Mouse (Mus musculus) neural tube, embryonic 11.5 days (tissue): Measurements from ENCODE around the gene Elp6. TPM values are rescaled to one million over a fixed set of nuclear protein-coding genes. Genes with fewer than 3 reads are reported as not detected.

Experiments used
- ATAC-seq: fragments of 200-750 bp; cut with Nextera tagmentation; 2 replicates; pipeline ENCODE4 v1.8.0; 2017; ENCODE audit warnings: moderate number of reproducible peaks, mild to moderate bottlenecking, moderate TSS enrichment, moderate library complexity; ENCODE audit not compliant: insufficient read depth, low FRiP score, low TSS enrichment
- DNase-seq: peaks from one replicate; pipeline ENCODE4 v3.0.0-alpha.2; 2015; ENCODE audit warnings: low spot score
- H3K27ac ChIP-seq: fragments of 300-500 bp; sonication (generic); 2 replicates; pipeline ENCODE4 v1.5.1; 2014; ENCODE audit warnings: low read depth, mild to moderate bottlenecking, low read length
- H3K27me3 ChIP-seq: fragments of 300-500 bp; sonication (generic); 2 replicates; pipeline ENCODE4 v1.6.1; 2014; ENCODE audit warnings: mild to moderate bottlenecking, low read length, mixed read lengths; ENCODE audit not compliant: control insufficient read depth, insufficient read depth
- H3K36me3 ChIP-seq: fragments of 300-500 bp; sonication (generic); 2 replicates; pipeline ENCODE4 v1.6.1; 2014; ENCODE audit warnings: mild to moderate bottlenecking, low read length, moderate library complexity, mixed read lengths; ENCODE audit not compliant: control insufficient read depth, insufficient read depth
- H3K4me1 ChIP-seq: fragments of 300-500 bp; sonication (generic); 2 replicates; pipeline ENCODE4 v1.6.1; 2014; ENCODE audit warnings: low read length, mixed read lengths; ENCODE audit not compliant: control insufficient read depth, insufficient read depth
- H3K4me2 ChIP-seq: fragments of 300-500 bp; sonication (generic); 2 replicates; pipeline ENCODE4 v1.6.1; 2014; ENCODE audit warnings: low read depth, mild to moderate bottlenecking, moderate library complexity
- H3K4me3 ChIP-seq: fragments of 300-500 bp; sonication (generic); 2 replicates; pipeline ENCODE4 v1.5.1; 2014; ENCODE audit warnings: low read depth, low read length
- H3K9ac ChIP-seq: fragments of 300-500 bp; sonication (generic); 2 replicates; pipeline ENCODE4 v1.6.1; 2014; ENCODE audit warnings: mild to moderate bottlenecking, low read length
- H3K9me3 ChIP-seq: fragments of 300-500 bp; sonication (generic); 2 replicates; pipeline ENCODE4 v1.6.1; 2016; ENCODE audit warnings: low read length; ENCODE audit not compliant: control insufficient read depth
- WGBS: fragments of 180-500 bp; shearing (Covaris S2); extraction: QIAGEN DNeasy Blood & Tissue Kit; methylation state at CpG from one replicate; pipeline ENCODE4 v1.1.7; 2014; 5-methylcytosine and 5-hydroxymethylcytosine counted together
- polyA plus RNA-seq: library from polyadenylated mRNA; unstranded; fragments of >200 nt; fragmentation: Nextera tagmentation; extraction: Ambion mirVana; gene quantifications from 2 replicates; pipeline ENCODE4 v1.2.1, GENCODE M21; 2014

Gene Elp6
- polyA plus RNA-seq, 1 experiment from 2014 or later: 39.0 TPM

- no peak overlapping the region for H3K9ac ChIP-seq
- H3K4me2 ChIP-seq: no peak overlapping the region
- ATAC-seq (no peak), DNase-seq (no peak)
- no peaks in the 10 kb centered on the region for H3K36me3 ChIP-seq
- H3K4me1 ChIP-seq: no peaks in the 10 kb centered on the region
- WGBS: 72% methylated on average over 5 of the region's 5 CpGs
- H3K27ac ChIP-seq: no peak overlapping the region
- H3K27me3 ChIP-seq: no peaks in the 10 kb centered on the region
- no peak overlapping the region for H3K4me3 ChIP-seq
- no peaks in the 10 kb centered on the region for H3K9me3 ChIP-seq
These were observed 29.1 kb upstream of the Elp6 start for GRCm38 (mm10) chr9:110275882-110276281.

GRCm38 (mm10) chr9:110277431-110277881 is 27.5 kb upstream of the Elp6 start:
- Histone ChIP-seq H3K4me1 (no peaks in the 10 kb centered on the region), H3K36me3 (no peaks in the 10 kb centered on the region), H3K27ac (no peak overlapping the region), H3K9ac (no peak overlapping the region), H3K4me3 (no peak overlapping the region), H3K9me3 (no peaks in the 10 kb centered on the region), H3K27me3 (no peaks in the 10 kb centered on the region), H3K4me2 (no peak overlapping the region)
- 63% methylated on average over 8 of the region's 8 CpGs for WGBS
- DNase-seq (no peak), ATAC-seq (no peak)

GRCm38 (mm10) chr9:110284075-110284697 is 20.8 kb upstream of the Elp6 start:
- no peak for ATAC-seq
- no peaks in the 10 kb centered on the region for H3K4me1 ChIP-seq
- no peak overlapping the region for H3K4me3 ChIP-seq
- H3K4me2 ChIP-seq: no peak overlapping the region
- H3K36me3 ChIP-seq: no peaks in the 10 kb centered on the region
- 96% methylated on average over 8 of the region's 10 CpGs for WGBS
- H3K27me3 ChIP-seq: no peaks in the 10 kb centered on the region
- H3K9me3 ChIP-seq: no peaks in the 10 kb centered on the region
- no peak overlapping the region for H3K27ac ChIP-seq
- no peak overlapping the region for H3K9ac ChIP-seq
- no peak for DNase-seq

GRCm38 (mm10) chr9:110287321-110287924 is 17.6 kb upstream of the Elp6 start:
- no peaks in the 10 kb centered on the region for H3K27me3 ChIP-seq
- H3K9me3 ChIP-seq: no peaks in the 10 kb centered on the region
- H3K4me2 ChIP-seq: no peak overlapping the region
- no peak overlapping the region for H3K4me3 ChIP-seq
- no peaks in the 10 kb centered on the region for H3K4me1 ChIP-seq
- DNase-seq (no peak), ATAC-seq (no peak)
- no peak overlapping the region for H3K27ac ChIP-seq
- WGBS: 77% methylated on average over 7 of the region's 7 CpGs
- H3K36me3 ChIP-seq: no peaks in the 10 kb centered on the region
- H3K9ac ChIP-seq: no peak overlapping the region

GRCm38 (mm10) chr9:110293254-110293718 is 11.7 kb upstream of the Elp6 start:
- Histone ChIP-seq H3K27ac (no peak overlapping the region), H3K27me3 (no peaks in the 10 kb centered on the region), H3K9ac (no peak overlapping the region), H3K4me3 (no peak overlapping the region), H3K4me2 (no peak overlapping the region), H3K9me3 (no peaks in the 10 kb centered on the region), H3K36me3 (no peaks in the 10 kb centered on the region), H3K4me1 (no peaks in the 10 kb centered on the region)
- no peak for DNase-seq
- ATAC-seq: no peak
- 60% methylated on average over 12 of the region's 12 CpGs for WGBS

GRCm38 (mm10) chr9:110293873-110294415 is 11.0 kb upstream of the Elp6 start:
- H3K4me2 ChIP-seq: no peak overlapping the region
- WGBS: 85% methylated on average over 13 of the region's 13 CpGs
- no peaks in the 10 kb centered on the region for H3K9me3 ChIP-seq
- H3K36me3 ChIP-seq: no peaks in the 10 kb centered on the region
- DNase-seq: no peak
- H3K27ac ChIP-seq: no peak overlapping the region
- H3K9ac ChIP-seq: no peak overlapping the region
- no peak overlapping the region for H3K4me3 ChIP-seq
- no peak for ATAC-seq
- no peaks in the 10 kb centered on the region for H3K27me3 ChIP-seq
- no peaks in the 10 kb centered on the region for H3K4me1 ChIP-seq

GRCm38 (mm10) chr9:110294786-110295185 is 10.2 kb upstream of the Elp6 start:
- Histone ChIP-seq H3K4me1 (no peaks in the 10 kb centered on the region), H3K27ac (no peak overlapping the region), H3K9ac (no peak overlapping the region), H3K4me3 (no peak overlapping the region), H3K4me2 (no peak overlapping the region), H3K36me3 (no peaks in the 10 kb centered on the region), H3K9me3 (no peaks in the 10 kb centered on the region), H3K27me3 (no peaks in the 10 kb centered on the region)
- ATAC-seq: no peak
- WGBS: 53% methylated on average over 3 of the region's 3 CpGs
- no peak for DNase-seq

GRCm38 (mm10) chr9:110296867-110297627 is 7.9 kb upstream of the Elp6 start:
- WGBS: 9% methylated on average over 5 of the region's 5 CpGs
- H3K27ac ChIP-seq: no peak overlapping the region

More at GRCm38 (mm10) chr9:110296867-110297627, 7.9 kb upstream of the Elp6 start:
- ATAC-seq (peak; percentile 63), DNase-seq (peak; percentile 89)
- Histone ChIP-seq H3K4me2 (no peak overlapping the region), H3K27me3 (no peaks in the 10 kb centered on the region), H3K4me3 (no peak overlapping the region), H3K9me3 (no peaks in the 10 kb centered on the region; the same call in 1 of the 2 replicates), H3K36me3 (no peaks in the 10 kb centered on the region), H3K4me1 (no peaks in the 10 kb centered on the region), H3K9ac (no peak overlapping the region)
